Mouse (Mus musculus) telencephalon, adult 2 months (tissue): ENCODE data around the gene Katnbl1.
"Not testable (repeated sequence)": the region's sequence is repeated elsewhere in the genome, so short reads cannot be mapped to it uniquely, and the experiment has no call there.

Experiments used
- DNase-seq: peaks from one replicate; pipeline ENCODE4 v3.0.0-alpha.2; 2011; ENCODE audit warnings: low read depth, low spot score

Katnbl1 gene

DNA sequence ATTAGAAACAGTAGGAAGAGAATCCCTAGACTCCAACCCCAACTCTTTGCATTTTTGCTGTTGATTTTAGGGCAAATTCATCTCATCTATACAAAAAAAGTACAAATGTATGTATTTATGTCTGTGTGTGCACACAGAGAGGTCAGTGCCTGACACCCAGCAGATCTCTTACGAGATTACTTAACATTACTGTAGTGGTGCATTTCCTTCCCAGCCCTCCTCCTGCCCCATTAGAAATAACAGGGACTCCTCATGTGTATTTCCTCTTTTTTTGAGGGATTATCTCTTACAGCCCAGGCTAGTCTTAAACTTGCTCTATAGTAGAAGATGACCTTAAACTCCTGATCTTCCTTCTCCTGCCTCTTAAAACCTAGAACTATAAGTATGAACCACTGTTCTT lies 13.7 kb downstream of the Katnbl1 start:
- no peak for DNase-seq

DNA sequence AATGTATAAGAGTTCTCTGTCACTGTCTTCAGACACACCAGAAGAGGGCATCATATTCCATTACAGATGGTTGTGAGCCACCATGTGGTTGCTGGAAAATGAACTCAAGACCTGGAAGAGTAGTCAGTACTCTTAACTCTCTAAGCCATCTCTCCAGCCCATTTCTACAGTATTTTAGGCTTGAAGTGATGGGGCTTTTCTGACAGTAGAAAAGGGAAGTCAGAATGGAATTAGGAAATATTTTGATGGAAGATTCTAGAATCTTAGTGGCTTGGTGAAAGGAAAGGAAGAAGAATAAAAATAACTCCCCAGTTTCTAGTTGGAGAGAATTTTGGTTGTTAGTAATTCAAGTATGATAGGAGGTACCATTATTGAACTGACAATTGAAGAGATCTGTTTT lies 14.9 kb downstream of the Katnbl1 start:
- no peak for DNase-seq

DNA sequence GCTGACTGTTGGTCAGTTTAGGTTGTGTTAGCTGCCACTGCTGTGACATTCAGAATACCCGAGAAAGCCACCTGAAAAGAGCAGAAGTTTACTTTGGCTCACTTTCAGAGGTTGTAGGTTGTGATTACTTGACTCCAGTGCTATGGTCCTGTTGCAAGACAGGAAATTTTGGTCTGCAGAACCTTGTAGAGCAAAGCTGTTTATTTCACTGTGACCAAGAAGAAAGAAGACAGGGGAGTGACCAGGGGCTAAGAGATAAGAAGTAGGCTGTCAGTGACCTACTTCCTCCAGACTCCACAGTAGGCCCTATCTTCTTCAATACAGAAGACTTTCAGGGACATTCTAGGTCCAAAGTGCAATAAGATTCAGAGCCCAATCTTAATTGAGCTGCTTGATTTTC lies 17.6 kb downstream of the Katnbl1 start:
- no peak for DNase-seq

DNA sequence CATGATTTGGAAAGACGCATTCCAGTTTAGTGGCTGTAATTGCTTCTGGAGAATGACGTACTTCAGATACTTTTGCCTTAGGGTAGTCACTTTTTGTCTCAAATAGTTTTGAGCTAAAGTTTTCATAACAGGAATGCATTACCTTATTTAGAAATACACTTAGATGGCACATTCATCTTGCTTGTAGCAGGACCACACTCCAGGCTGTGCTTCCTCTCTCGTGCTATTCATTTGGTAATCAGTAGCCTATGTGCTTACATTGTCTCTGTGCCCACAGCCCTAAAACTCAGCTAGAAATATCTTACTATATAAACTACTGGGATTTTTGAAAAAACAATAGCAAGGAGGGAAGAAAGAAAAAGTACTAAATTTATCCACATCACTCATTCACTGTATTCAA lies 28.0 kb downstream of the Katnbl1 start:
- DNase-seq: no peak

DNA sequence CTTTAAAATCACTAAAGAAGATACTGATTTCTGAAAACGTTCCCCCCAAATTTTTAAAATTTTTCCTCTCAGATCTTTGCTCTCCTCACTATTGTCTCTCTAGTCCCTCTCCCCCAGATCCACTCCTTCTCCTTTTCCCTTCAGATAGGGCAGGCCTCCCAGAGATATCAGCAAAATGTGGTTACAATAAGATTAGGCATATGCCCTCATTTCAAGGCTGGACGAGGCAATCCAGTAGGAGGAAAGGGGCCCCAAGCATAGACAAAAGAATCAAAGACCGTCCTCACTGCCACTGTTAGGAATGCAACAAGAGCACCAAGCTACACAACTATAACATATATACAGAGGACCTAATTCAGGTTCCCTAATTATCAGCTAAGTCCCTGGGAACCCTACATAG lies 46.3 kb downstream of the Katnbl1 start:
- DNase-seq: no peak

DNA sequence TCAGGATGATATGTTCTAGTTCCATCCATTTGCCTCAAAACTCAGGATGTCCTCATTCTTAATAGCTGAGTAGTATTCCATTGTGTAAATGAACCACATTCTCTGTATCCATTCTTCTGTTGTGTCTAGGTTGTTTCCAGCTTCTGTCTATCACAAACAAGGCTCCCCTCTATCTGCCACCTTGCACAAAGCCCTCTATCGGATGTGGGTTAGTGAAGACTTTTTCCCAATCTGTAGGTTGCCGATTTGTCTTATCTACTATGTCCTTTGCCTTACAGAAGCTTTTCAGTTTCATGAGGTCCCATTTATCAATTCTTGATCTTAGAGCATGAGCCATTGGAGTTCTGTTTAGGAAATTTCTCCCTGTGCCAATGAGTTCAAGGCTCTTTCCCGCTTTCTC lies 49.5 kb downstream of the Katnbl1 start:
- not testable (repeated sequence) for DNase-seq

DNA sequence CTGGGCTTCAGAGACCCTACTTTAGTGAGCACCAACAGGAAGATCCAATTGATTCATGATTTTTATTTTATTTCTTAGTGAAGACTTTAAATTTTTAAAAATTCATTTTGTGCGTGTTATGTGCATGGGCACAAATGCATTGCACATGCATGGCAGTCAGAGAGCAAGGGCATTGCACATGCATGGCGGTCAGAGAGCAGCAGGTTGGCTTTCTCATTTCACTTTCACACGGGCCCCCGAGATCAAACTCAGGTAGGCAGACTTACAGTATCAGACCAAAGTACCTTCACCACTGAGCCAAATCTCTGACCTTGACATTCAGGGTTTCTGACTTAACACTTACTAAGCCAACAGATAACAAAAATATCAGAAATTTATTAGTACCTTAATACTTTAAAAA lies 50.7 kb downstream of the Katnbl1 start:
- DNase-seq: no peak

DNA sequence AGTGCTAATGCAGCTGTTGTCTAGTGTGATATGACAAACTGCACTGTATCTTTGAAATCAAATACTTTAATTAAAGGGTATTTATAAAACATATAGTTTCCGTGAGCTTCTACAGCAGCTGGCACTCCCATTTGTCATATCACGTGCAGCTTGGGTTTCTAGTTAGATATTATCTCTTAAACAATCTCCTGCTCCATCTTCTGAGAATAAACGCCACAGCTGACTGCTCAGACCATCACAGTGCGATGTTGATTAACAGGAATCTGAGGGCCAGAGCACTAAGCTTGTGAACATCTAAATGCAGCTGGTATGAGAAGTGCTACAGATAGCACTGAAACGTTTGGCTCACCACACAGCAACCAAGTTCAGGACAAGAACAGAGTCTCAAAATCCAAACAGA lies 51.4 kb downstream of the Katnbl1 start:
- no peak for DNase-seq

DNA sequence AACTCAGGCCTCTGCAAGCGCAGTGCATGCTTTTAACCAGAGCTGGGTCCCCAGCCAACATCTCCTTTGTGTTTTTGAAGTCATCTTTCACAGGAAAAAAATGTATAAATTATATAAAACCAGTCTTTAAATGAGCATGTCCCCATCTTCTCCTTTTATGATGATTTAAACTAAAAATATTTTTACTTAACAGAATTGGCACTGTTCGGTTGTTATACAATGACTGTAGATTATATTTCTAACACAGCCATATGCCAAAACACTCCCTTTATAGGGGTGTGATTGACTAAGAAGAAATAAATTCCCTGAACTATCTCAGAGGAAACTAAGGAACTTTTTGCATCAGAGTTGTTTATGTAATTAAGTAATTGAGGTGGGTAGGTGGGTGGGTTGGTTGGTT lies 53.5 kb downstream of the Katnbl1 start:
- DNase-seq: peak; percentile 50

DNA sequence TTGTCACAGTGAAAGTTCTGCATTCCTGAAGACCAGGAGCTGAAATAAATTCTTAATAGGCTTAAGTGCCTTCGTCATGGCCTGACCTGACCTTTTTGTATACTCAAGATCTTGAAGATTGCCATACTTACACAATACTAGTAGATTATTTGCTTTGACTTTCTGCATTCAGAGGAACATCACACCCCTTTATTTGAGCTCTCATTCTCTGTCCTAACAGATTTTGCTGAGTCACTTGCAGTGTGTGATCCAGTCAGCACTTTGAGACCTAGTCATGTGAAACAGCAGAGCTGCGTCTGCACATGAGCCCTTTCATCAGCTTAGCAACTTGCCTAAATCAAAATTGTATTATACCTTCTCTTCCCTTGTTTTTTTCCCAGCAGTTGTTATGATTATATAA lies 54.3 kb downstream of the Katnbl1 start:
- DNase-seq: no peak

DNA sequence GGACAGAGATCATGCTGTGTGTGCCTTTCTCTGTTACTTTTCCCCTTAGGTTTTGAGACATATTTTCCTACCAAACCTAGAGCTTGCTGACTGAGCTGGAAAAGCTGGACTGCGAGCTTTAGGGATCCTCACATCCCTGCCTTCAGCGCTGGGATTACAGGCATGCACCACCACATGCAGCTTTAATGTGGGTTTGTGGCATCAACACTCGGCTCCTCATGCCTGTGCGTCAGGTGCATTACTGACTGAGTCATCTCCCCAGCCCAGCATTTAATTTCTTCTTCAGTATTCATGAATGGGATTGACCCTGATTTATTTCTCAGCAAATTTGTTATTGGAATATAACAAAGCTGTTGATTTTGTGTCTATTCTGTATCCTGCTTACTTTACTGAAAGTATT lies 57.3 kb downstream of the Katnbl1 start:
- no peak for DNase-seq

DNA sequence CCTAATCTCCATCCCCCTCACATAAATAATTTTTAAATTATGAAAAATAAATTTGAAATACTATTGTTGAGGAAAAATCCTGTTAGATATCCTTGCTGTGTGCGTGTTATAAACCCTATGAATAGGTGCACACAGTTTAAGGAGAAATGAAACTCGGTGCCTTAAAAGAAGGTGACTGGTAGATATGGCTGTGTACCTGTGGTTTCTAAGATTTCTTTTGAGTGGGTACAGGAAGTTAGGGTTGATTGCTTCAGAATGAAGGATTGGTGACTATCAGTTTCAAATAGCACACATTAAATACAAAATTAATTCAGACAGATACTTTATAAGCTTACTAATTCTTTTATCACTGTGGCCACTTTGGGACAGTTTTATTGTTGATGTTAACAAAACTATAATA lies 58.6 kb downstream of the Katnbl1 start:
- DNase-seq: no peak

DNA sequence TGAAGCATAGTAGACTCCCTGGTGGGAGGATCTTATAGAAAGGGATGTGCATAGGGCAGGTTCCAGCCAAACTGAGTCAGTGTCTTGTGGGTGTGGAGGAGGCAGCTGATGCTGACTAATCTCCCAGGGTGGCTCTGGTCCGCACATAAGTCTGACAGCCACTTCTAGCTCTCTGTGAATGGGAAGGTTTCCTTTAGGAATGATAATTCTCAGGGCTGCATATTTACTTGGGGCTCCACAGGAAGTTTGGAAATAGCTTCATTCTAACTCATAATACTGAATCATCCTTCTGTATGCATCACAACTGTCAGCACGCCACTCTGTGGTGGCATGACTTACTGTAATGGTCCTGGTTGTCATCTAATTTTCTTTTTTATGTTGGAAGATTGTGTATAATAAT lies 64.5 kb downstream of the Katnbl1 start:
- peak; percentile 50 for DNase-seq

DNA sequence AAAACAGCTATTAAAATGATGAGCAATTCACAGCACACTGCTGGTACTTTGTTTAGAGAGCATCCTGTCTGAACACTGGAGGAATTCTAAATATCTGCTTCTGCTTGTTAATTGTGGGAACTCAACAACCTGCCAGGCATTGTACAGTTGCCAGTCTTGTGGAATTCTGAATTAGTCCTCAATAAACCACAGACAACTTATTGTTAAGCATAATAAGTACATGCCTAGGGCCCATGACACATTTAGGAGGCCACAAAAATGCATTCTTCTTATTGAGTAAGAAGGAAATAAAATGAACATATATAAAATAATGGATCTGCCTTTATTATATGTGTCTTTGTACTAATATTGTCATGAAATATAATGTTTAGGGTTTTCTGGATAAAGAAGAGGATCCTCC lies 66.5 kb downstream of the Katnbl1 start:
- DNase-seq: no peak

DNA sequence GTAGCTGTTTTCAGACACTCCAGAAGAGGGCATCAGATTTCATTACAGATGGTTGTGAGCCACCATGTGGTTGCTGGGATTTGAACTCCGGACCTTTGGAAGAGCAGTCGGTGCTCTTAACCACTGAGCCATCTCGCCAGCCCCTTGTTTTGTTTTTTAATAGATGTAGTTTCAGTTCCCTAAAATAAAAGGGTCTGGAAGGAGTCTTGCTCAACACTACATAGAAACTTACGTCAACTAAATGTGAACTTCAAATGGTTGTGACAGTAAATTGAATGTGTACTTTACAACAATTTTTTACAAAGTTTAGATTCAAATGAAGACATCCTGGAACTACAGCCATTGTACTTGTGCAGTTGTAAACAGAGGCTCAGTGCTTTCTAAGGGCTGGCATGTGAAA lies 69.0 kb downstream of the Katnbl1 start:
- DNase-seq: not testable (repeated sequence)

DNA sequence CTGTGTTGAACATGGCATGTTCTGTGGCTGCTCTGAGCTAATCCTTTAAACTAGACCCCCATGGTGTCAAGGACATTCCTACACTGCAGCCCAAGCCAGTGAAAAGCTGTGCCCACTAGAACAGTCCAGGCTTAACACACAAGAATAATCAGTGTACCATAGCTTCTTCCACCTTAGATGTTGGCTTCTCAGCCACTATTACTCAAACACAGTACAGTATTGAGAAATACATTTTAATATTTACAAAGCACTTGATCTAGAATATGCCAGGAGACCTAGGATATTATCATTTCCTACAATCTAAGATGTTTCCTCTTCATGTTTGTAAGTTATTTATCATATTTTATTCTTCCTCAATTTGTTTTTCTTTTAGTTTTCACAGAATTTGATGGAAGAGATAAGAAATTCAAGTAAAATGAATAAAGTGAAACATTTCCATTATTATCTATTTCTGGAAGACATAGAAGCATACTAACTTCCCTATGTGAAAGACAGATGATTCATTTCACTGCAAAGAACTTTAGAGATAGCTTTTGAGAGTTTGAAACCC lies 69.6 kb downstream of the Katnbl1 start:
- no peak for DNase-seq

DNA sequence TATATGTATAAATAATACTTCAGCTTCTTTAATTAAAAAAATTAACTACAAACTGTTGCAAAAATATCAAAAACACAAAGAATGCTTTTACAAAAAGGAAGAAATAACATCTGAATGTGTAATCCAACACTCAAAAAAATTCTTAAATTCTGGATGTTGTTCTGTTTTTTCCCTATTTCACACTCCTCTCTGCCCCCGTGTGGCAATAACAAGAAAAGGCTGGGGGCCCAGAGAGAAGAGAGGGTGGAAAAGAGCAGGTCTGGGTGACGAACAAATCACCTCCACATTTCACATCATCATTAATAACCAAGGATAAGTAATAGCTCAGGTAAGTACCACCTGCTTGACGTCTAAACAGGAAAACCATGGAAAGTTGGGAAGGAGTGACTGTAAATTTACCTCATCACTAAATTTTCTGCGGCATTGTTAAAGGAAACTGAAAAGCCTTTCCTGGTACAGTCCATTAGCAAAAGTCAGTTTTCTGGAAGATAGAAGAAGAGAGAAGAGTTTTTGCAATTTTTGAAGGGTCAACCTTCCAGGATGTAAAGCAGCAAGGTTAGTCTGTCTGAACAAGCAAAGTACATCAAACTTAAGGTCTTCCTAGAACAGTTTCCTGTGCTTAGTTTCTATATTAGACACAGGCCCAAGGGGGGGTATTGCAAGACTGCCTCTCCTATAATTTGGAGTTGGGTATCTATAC lies 70.7 kb downstream of the Katnbl1 start:
- no peak for DNase-seq

DNA sequence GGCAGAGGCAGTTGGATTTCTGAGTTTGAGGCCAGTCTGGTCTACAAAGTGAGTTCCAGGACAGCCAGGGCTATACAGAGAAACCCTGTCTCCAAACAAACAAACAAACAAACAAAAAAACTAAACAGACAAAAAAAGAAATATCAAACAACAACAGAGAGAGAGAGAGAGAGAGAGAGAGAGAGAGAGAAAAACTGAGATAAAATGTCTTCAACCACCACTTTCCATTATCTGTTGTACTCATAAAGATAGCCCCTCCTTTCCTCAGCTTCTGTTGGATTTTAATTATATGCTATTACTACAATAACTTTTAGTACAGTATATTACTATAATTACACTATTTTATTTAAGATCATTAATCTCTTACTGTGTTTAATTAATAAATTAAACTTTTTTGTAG lies 73.5 kb downstream of the Katnbl1 start:
- not testable (repeated sequence) for DNase-seq

DNA sequence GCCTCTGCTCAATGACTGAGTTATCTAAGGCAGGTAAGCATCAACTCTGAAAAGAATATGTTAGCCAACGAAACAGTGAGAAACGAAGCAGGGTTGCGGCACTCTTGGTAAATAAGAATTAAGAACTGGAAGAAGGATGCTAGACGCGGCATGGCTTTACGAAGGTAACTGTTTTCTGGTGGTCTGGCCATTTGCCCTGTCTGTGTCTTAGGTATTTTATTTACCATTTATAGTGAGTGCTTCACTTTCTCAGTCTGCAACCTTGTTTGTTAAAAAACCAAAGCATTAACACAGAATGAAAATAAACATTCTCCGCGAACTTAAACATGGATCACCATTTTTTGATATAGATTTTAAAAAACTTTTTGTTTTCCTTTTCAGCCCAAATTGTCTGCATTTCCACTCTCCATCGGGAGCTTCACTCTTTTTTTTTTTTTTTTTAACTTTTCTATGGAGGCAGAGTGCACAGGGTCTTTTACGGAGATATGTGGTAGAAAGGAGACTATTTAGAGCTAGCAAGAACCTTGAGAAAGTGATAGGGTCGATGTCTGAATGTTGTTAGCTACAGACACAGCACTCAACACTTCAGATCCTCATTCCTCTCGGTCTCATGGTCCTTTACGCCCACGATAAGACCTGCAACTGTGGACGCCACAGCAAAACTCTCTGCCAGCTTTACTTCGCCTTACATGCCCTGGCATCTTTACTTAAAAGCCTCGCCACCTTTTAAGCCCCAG lies 75.3 kb downstream of the Katnbl1 start:
- DNase-seq: no peak

DNA sequence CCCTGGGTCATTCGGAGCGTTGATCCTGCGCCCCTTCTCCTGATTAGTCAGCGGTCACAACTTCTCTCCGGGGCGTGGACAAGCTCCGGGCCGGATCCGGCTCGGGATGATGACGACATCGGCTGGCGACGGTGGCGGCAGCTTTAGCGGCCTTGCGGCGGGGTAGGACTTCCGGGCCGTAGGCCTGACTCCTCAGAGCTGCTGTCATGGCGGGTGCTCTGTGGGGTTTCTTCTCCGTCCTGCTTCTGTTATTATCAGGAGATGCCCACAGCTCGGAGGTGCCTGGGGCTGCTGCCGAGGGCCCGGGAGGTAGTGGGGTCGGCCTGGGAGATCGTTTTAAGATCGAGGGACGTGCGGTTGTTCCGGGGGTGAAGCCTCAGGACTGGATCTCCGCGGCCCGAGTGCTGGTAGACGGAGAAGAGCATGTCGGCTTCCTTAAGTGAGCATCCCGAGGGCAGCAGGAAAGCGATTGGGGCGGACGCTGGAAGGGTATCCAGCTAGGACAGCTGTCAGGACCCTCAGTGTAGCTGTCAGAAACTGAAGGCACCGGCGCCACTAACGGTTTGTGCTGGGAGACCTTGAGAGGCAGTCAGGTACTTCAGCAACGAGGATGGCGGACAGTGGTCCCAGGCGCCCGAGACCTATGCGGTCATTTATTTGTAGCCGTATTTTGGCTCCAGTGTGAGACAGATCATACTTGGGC lies 76.0 kb downstream of the Katnbl1 start, which contains the start of gene Emc7:
Emc7 (plus strand) TSS at position 136 of the 703 bp plus-strand sequence.
- DNase-seq: peak; percentile 96

DNA sequence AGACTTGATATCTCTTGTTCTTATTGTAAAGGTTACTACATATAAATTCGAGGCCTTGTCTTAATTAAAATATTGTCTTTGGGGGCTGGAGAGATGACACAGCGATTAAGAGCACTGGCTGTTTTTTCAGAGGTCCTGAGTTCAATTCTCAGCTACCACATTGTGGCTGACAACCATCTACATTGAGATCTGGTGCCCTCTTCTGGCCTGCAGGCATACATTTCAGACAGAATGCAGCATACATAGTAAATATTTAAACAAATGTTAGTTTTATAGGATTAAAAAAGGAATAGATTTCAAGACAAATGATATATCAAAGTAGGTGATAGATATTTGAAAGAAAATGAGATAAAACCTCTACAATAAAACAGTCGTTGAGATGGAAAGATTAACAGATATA lies 81.5 kb downstream of the Katnbl1 start:
- no peak for DNase-seq
